24 mouse cellular contexts compared by ENCODE assay signal in genomic region chr12:4544400-4544919, GRCm38 (mm10). TPM values are rescaled to one million over a fixed set of nuclear protein-coding genes. Genes with fewer than 3 reads are reported as not detected.
"Had no signal": no experiment of that assay in that cellular context is flagged by ENCODE, and none has a peak within 500 bp of the region (broad histone marks: within the 10 kb centered on the region; RNA-seq: fewer than 3 reads in every experiment).

No protein-coding gene starts in this region.

- DNase-seq: kidney, adult 18-20 months; kidney, postnatal 10 days; kidney, postnatal 4 days; liver; lung, embryonic 14.5 days; lung, postnatal 14 days; right cerebral cortex, postnatal 4 days; spleen, adult 18-20 months; thymus, adult 2 months; thymus, postnatal 36 days had no signal

- H3K27ac ChIP-seq: intestine, embryonic 15.5 days; layer of hippocampus, adult 2 months; limb, embryonic 12.5 days; midbrain, embryonic 12.5 days; neural tube, embryonic 15.5 days; stomach, embryonic 15.5 days had no signal

- H3K36me3 ChIP-seq: intestine, embryonic 15.5 days; limb, embryonic 12.5 days; midbrain, embryonic 12.5 days; neural tube, embryonic 15.5 days; stomach, embryonic 15.5 days had no signal

- H3K4me3 ChIP-seq: intestine, embryonic 15.5 days; layer of hippocampus, adult 2 months; limb, embryonic 12.5 days; midbrain, embryonic 12.5 days; myocyte; neural tube, embryonic 15.5 days; stomach, embryonic 15.5 days had no signal

- ATAC-seq: intestine, embryonic 15.5 days; midbrain, embryonic 16.5 days had no signal

- H3K9me3 ChIP-seq: intestine, embryonic 15.5 days; limb, embryonic 12.5 days; midbrain, embryonic 12.5 days; neural tube, embryonic 15.5 days; stomach, embryonic 15.5 days had no signal

- H3K27me3 ChIP-seq: intestine, embryonic 15.5 days; limb, embryonic 12.5 days; midbrain, embryonic 12.5 days had no signal

- H3K9ac ChIP-seq: intestine, embryonic 15.5 days; limb, embryonic 12.5 days; lung, embryonic 14.5 days; midbrain, embryonic 12.5 days; neural tube, embryonic 15.5 days; stomach, embryonic 15.5 days had no signal

- H3K4me2 ChIP-seq: intestine, embryonic 15.5 days; limb, embryonic 12.5 days; lung, embryonic 14.5 days; midbrain, embryonic 12.5 days; neural tube, embryonic 15.5 days; stomach, embryonic 15.5 days had no signal

- H3K4me1 ChIP-seq: intestine, embryonic 15.5 days; stomach, embryonic 15.5 days had no signal

RNA-seq across cellular contexts. Expression of gene Gm3625, which starts 48.3 kb away (rescaled TPM):
- total RNA-seq: layer of hippocampus, adult 2 months; layer of hippocampus, postnatal 10 days; left cerebral cortex, postnatal 36 days; megakaryocyte-erythroid progenitor cell, adult 5-6 weeks had no signal
- polyA plus RNA-seq: intestine, embryonic 15.5 days; kidney, embryonic 14.5 days; limb, embryonic 12.5 days; lung, embryonic 14.5 days; midbrain, embryonic 12.5 days; midbrain, embryonic 16.5 days; myocyte; neural tube, embryonic 11.5 days; neural tube, embryonic 15.5 days; stomach, embryonic 15.5 days; testis, adult 2 months; thymus, adult 2 months had no signal
